Mouse (Mus musculus): ENCODE measurements around the gene Sorbs2. TPM values are rescaled to one million over a fixed set of nuclear protein-coding genes. Genes with fewer than 3 reads are reported as not detected.

The Sorbs2 gene
- total and polyA plus RNA-seq, 2 experiments from 2014 or later: 33.2 to 88.8 TPM

DNA sequence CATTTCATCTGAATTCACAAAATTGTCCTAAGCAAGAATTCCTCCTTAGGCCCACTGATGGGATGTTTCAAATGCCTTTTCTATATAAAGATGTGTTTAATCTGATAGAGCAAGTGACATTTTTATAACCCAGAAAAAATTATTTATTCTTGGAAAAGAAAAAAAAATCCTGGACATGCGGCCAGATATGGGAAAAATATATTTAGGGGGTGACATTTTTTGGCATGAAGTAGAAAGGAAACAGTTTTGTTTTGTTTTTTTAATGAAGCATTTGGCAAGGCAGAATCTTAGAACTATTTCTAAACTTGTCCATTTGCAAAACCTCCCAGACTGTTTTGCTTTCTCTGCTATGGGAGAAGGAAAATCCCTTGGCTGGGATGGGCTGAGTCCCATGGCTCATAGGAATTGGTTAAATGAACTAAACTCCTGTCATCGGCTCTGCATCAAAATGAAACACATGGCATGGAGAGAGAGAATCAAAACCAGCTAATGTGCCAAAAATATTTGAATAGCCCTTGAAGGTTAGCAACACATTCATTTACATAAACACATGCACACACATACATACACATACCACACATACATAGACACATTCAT is 182.1 kb downstream of the Sorbs2 start:
- no peak overlapping the region for H3K4me3 ChIP-seq (ENCODE audit: low read depth, low read length)
- H3K36me3 ChIP-seq (ENCODE audit: insufficient read depth): no peaks in the 10 kb centered on the region
- no peak for TF ChIP-seq CTCF (IDR thresholded peaks at IDR 0.05; ENCODE audit: low read depth)
- no peak overlapping the region for H3K27ac ChIP-seq (ENCODE audit: low read depth, low read length)
- no peak overlapping the region for H3K4me2 ChIP-seq (ENCODE audit: low read depth)
- H3K9ac ChIP-seq: no peak overlapping the region
- WGBS: 47% methylated on average over 2 of the region's 2 CpGs
- no peaks in the 10 kb centered on the region for H3K27me3 ChIP-seq (ENCODE audit: insufficient read depth, low read length)
- ATAC-seq (peak; percentile 64; the same call in 1 of the 2 replicates), DNase-seq (no peak)
- H3K9me3 ChIP-seq (ENCODE audit: low read length): no peaks in the 10 kb centered on the region
- peaks cover 20% of the 10 kb centered on the region; the same call in 1 of the 2 replicates for H3K4me1 ChIP-seq (ENCODE audit: insufficient read depth)

GRCm38 (mm10) chr8:45700100-45700499 is 192.5 kb downstream of the Sorbs2 start:
- no peaks in the 10 kb centered on the region for H3K4me1 ChIP-seq (ENCODE audit: insufficient read depth)
- no peak overlapping the region for H3K4me2 ChIP-seq (ENCODE audit: low read depth)
- H3K27me3 ChIP-seq (ENCODE audit: insufficient read depth, low read length): no peaks in the 10 kb centered on the region
- TF ChIP-seq CTCF (IDR thresholded peaks at IDR 0.05; ENCODE audit: low read depth): no peak
- H3K36me3 ChIP-seq (ENCODE audit: insufficient read depth): no peaks in the 10 kb centered on the region; the same call in 1 of the 2 replicates
- ATAC-seq: no peak; the same call in 1 of the 2 replicates
- H3K9me3 ChIP-seq (ENCODE audit: low read length): no peaks in the 10 kb centered on the region
- DNase-seq: no peak
- WGBS: 76% methylated on average over 5 of the region's 5 CpGs
- no peak overlapping the region for H3K27ac ChIP-seq (ENCODE audit: low read depth, low read length)
- H3K4me3 ChIP-seq (ENCODE audit: low read depth, low read length): no peak overlapping the region
- H3K9ac ChIP-seq: no peak overlapping the region

GRCm38 (mm10) chr8:45703700-45704101 is 196.1 kb downstream of the Sorbs2 start:
- no peaks in the 10 kb centered on the region for H3K9me3 ChIP-seq (ENCODE audit: low read length)
- no peak for ATAC-seq
- no peaks in the 10 kb centered on the region for H3K27me3 ChIP-seq (ENCODE audit: insufficient read depth, low read length)
- H3K36me3 ChIP-seq (ENCODE audit: insufficient read depth): no peaks in the 10 kb centered on the region
- no peak for DNase-seq
- H3K4me1 ChIP-seq (ENCODE audit: insufficient read depth): no peaks in the 10 kb centered on the region
- no peak overlapping the region for H3K4me2 ChIP-seq (ENCODE audit: low read depth)
- TF ChIP-seq CTCF (IDR thresholded peaks at IDR 0.05; ENCODE audit: low read depth): no peak
- no peak overlapping the region for H3K9ac ChIP-seq
- no peak overlapping the region for H3K4me3 ChIP-seq (ENCODE audit: low read depth, low read length)
- no peak overlapping the region for H3K27ac ChIP-seq (ENCODE audit: low read depth, low read length)
- WGBS: 53% methylated on average over 4 of the region's 4 CpGs

- 65% methylated on average over 4 of the region's 4 CpGs for WGBS
- Histone ChIP-seq H3K4me1 (ENCODE audit: insufficient read depth) (peaks cover 8% of the 10 kb centered on the region), H3K4me2 (ENCODE audit: low read depth) (no peak overlapping the region), H3K27me3 (ENCODE audit: insufficient read depth, low read length) (no peaks in the 10 kb centered on the region), H3K9me3 (ENCODE audit: low read length) (no peaks in the 10 kb centered on the region), H3K36me3 (ENCODE audit: insufficient read depth) (no peaks in the 10 kb centered on the region), H3K27ac (ENCODE audit: low read depth, low read length) (no peak overlapping the region), H3K4me3 (ENCODE audit: low read depth, low read length) (no peak overlapping the region), H3K9ac (no peak overlapping the region)
- no peak for DNase-seq
- no peak for ATAC-seq
- no peak for TF ChIP-seq CTCF (IDR thresholded peaks at IDR 0.05; ENCODE audit: low read depth)
Measured at GRCm38 (mm10) chr8:45709098-45709497, 201.5 kb downstream of the Sorbs2 start.

GRCm38 (mm10) chr8:45709734-45710133 is 202.1 kb downstream of the Sorbs2 start:
- no peaks in the 10 kb centered on the region for H3K9me3 ChIP-seq (ENCODE audit: low read length)
- ATAC-seq (no peak), DNase-seq (no peak)
- TF ChIP-seq CTCF (IDR thresholded peaks at IDR 0.05; ENCODE audit: low read depth): no peak
- no peaks in the 10 kb centered on the region for H3K36me3 ChIP-seq (ENCODE audit: insufficient read depth)
- H3K4me2 ChIP-seq (ENCODE audit: low read depth): no peak overlapping the region
- 42% methylated on average over 4 of the region's 4 CpGs for WGBS
- H3K4me1 ChIP-seq (ENCODE audit: insufficient read depth): peaks cover 15% of the 10 kb centered on the region
- no peak overlapping the region for H3K9ac ChIP-seq
- no peak overlapping the region for H3K4me3 ChIP-seq (ENCODE audit: low read depth, low read length)
- H3K27me3 ChIP-seq (ENCODE audit: insufficient read depth, low read length): no peaks in the 10 kb centered on the region
- no peak overlapping the region for H3K27ac ChIP-seq (ENCODE audit: low read depth, low read length)

- Histone ChIP-seq H3K27ac (ENCODE audit: low read depth, low read length) (peak overlapping the region; percentile 29; the same call in 1 of the 2 replicates), H3K4me1 (ENCODE audit: insufficient read depth) (peaks cover 17% of the 10 kb centered on the region), H3K4me2 (ENCODE audit: low read depth) (no peak overlapping the region), H3K27me3 (ENCODE audit: insufficient read depth, low read length) (no peaks in the 10 kb centered on the region), H3K36me3 (ENCODE audit: insufficient read depth) (no peaks in the 10 kb centered on the region), H3K4me3 (ENCODE audit: low read depth, low read length) (no peak overlapping the region), H3K9ac (no peak overlapping the region), H3K9me3 (ENCODE audit: low read length) (no peaks in the 10 kb centered on the region)
- ATAC-seq (peak; percentile 67), DNase-seq (peak; percentile 41)
- no peak for TF ChIP-seq CTCF (IDR thresholded peaks at IDR 0.05; ENCODE audit: low read depth)
- WGBS: 58% methylated on average over 6 of the region's 6 CpGs
Measured at GRCm38 (mm10) chr8:45712610-45713009, 205.0 kb downstream of the Sorbs2 start.

GRCm38 (mm10) chr8:45714806-45715205 is 207.2 kb downstream of the Sorbs2 start:
- Histone ChIP-seq H3K9me3 (ENCODE audit: low read length) (no peaks in the 10 kb centered on the region), H3K4me1 (ENCODE audit: insufficient read depth) (peaks cover 15% of the 10 kb centered on the region), H3K9ac (no peak overlapping the region), H3K36me3 (ENCODE audit: insufficient read depth) (no peaks in the 10 kb centered on the region), H3K4me2 (ENCODE audit: low read depth) (no peak overlapping the region), H3K27me3 (ENCODE audit: insufficient read depth, low read length) (no peaks in the 10 kb centered on the region), H3K4me3 (ENCODE audit: low read depth, low read length) (no peak overlapping the region), H3K27ac (ENCODE audit: low read depth, low read length) (peak overlapping the region; percentile 35; the same call in 1 of the 2 replicates)
- DNase-seq: peak; percentile 62
- 11% methylated on average over 3 of the region's 3 CpGs for WGBS
- ATAC-seq: peak; percentile 10; the same call in 1 of the 2 replicates
- TF ChIP-seq CTCF (IDR thresholded peaks at IDR 0.05; ENCODE audit: low read depth): no peak
